Mouse (Mus musculus) lung, embryonic 16.5 days (tissue): ENCODE results near the gene Prmt7. TPM values are rescaled to one million over a fixed set of nuclear protein-coding genes. Genes with fewer than 3 reads are reported as not detected.

Experiments used
- ATAC-seq: fragments of 200-750 bp; cut with Nextera tagmentation; 2 replicates; pipeline ENCODE4 v1.8.0; 2017; ENCODE audit warnings: low read depth, mild to moderate bottlenecking, moderate library complexity
- H3K27ac ChIP-seq: fragments of 300-500 bp; sonication (generic); 2 replicates; pipeline ENCODE4 v1.5.1; 2014; ENCODE audit warnings: mild to moderate bottlenecking, control low read depth, low read length
- H3K27me3 ChIP-seq: fragments of 300-500 bp; sonication (generic); 2 replicates; pipeline ENCODE4 v1.6.1; 2014; ENCODE audit warnings: low read depth, low read length, mixed read lengths; ENCODE audit not compliant: control insufficient read depth, insufficient read depth
- H3K36me3 ChIP-seq: fragments of 300-500 bp; sonication (generic); 2 replicates; pipeline ENCODE4 v1.6.1; 2014; ENCODE audit warnings: low read length; ENCODE audit not compliant: control insufficient read depth, insufficient read depth
- H3K4me1 ChIP-seq: fragments of 300-500 bp; sonication (generic); replicated peaks from 2 replicates; pipeline ENCODE4 v1.6.1; 2014; ENCODE audit warnings: low read length, mixed read lengths; ENCODE audit not compliant: control insufficient read depth, insufficient read depth
- H3K4me2 ChIP-seq: fragments of 300-500 bp; sonication (generic); 2 replicates; pipeline ENCODE4 v1.6.1; 2014; ENCODE audit warnings: low read depth, low read length, control low read depth
- H3K4me3 ChIP-seq: fragments of 300-500 bp; sonication (generic); 2 replicates; pipeline ENCODE4 v1.5.1; 2014; ENCODE audit warnings: mild to moderate bottlenecking, low read length, control low read depth
- H3K9ac ChIP-seq: fragments of 300-500 bp; sonication (generic); 2 replicates; pipeline ENCODE4 v1.6.1; 2014; ENCODE audit warnings: low read length, control low read depth
- H3K9me3 ChIP-seq: fragments of 300-500 bp; sonication (generic); 2 replicates; pipeline ENCODE4 v1.6.1; 2016; ENCODE audit warnings: low read length; ENCODE audit not compliant: control insufficient read depth
- WGBS: fragments of 180-500 bp; shearing (Covaris S2); extraction: QIAGEN DNeasy Blood & Tissue Kit; methylation state at CpG from one replicate; pipeline ENCODE4 v1.1.7; 2014; 5-methylcytosine and 5-hydroxymethylcytosine counted together
- polyA plus RNA-seq: library from polyadenylated mRNA; unstranded; fragments of >200 nt; fragmentation: Nextera tagmentation; extraction: Ambion mirVana; gene quantifications from 2 replicates; pipeline ENCODE4 v1.2.1, GENCODE M21; 2015

The Prmt7 gene
- polyA plus RNA-seq, 1 experiment from 2014 or later: 42.0 TPM

DNA sequence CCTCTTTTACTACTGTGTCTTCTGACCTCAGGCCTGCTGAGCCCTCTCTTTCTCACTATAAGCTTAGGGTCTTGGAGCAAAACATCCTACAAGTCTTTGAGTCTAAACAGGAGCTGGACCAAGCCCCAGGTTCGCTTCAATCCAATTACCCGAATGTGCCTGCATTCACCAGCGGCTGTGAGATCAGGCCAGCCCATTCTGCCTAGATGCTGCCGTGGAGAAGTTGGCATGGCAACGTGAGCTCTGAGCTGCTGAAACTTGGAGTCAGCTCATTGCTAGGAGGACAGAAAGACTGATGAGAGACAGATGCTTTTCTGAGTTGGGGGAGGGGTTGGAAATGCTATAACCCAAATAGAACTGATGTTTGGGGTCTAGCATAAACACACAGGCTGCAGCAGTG, 60.1 kb downstream of the Prmt7 start:
- Histone ChIP-seq H3K4me2 (no peak overlapping the region), H3K27ac (no peak overlapping the region), H3K36me3 (no peaks in the 10 kb centered on the region), H3K4me1 (peaks cover 5% of the 10 kb centered on the region; the same call in 1 of the 2 replicates), H3K4me3 (no peak overlapping the region), H3K9ac (no peak overlapping the region), H3K9me3 (no peaks in the 10 kb centered on the region), H3K27me3 (no peaks in the 10 kb centered on the region)
- ATAC-seq: no peak
- WGBS: 27% methylated on average over 5 of the region's 5 CpGs

DNA sequence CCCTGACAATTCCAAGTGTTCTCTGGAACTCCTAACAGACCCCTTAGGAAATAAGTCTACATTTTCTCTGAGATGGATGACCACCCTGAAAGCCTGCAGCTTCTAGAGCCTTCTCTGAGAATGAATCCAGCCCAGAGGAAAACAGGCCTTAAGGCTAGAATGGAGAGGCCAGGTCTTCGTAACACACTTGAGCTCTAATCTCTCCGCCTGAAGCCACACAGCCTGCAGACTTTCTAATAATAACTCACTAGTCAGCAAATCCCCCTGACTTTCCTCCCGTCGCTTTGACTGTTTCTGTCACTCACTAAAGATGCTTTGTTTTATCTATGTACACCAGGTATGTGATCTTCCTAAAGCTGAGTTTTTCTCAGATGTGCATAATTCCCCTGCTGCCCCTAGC, 60.6 kb downstream of the Prmt7 start:
- Histone ChIP-seq H3K36me3 (no peaks in the 10 kb centered on the region), H3K4me3 (no peak overlapping the region), H3K27me3 (no peaks in the 10 kb centered on the region), H3K9ac (no peak overlapping the region), H3K4me1 (peaks cover 5% of the 10 kb centered on the region; the same call in 1 of the 2 replicates), H3K4me2 (no peak overlapping the region), H3K9me3 (no peaks in the 10 kb centered on the region), H3K27ac (no peak overlapping the region)
- ATAC-seq: no peak
- 39% methylated on average over 4 of the region's 4 CpGs for WGBS

DNA sequence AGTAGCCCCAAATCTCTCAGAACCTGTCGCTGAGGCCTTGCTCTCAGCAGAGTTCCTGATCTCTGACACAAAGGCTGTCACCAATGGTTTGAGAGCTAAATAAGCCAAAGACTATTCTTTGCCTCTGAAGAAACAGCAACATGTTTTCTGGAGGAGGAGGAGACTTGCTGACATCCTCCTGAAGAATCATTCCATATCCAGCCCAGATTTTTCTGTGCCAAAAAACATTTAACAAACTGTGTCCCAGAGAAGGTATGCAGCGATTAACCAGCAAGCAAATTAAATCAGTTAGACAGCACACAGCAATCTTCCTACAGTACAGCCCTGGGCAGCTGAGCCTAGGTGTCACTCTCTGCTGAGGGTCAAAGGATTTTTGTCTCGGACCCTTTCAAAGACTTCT, 62.7 kb downstream of the Prmt7 start:
- H3K9me3 ChIP-seq: no peaks in the 10 kb centered on the region
- no peaks in the 10 kb centered on the region for H3K36me3 ChIP-seq
- H3K4me3 ChIP-seq: no peak overlapping the region
- H3K4me2 ChIP-seq: no peak overlapping the region
- H3K27me3 ChIP-seq: no peaks in the 10 kb centered on the region
- no peak overlapping the region for H3K9ac ChIP-seq
- ATAC-seq: no peak
- no peak overlapping the region for H3K27ac ChIP-seq
- 77% methylated on average over 3 of the region's 3 CpGs for WGBS
- peaks cover 5% of the 10 kb centered on the region; the same call in 1 of the 2 replicates for H3K4me1 ChIP-seq

DNA sequence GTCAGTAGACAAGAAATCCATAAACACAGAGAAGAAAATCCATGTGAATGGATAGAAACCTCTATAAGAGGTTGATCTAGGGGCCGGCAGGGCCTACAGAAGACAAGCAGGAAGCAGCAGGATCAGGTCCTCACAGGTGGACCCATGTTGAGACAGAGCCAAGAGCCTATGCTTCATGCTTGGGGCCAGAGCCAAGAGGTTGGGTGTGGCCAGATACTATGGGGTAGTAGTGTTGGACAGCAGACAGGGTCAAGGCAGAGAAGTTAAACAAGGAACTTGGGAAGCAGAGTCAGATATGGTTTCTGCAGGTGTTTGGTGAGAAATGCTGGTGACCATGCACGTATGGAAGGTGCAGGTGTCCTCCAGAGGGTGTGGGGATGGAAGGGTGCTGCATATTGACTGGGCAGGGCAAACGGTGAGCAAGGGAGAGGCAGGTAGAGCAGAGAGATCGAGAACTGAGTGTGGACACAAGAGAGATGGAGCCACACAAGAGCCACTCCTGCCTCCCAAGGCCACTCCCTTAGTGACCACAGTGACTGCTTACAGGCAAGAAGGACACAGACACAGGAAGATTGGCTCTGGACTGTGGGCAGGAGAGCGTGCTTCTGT, 66.1 kb downstream of the Prmt7 start:
- H3K36me3 ChIP-seq: no peaks in the 10 kb centered on the region
- no peaks in the 10 kb centered on the region for H3K4me1 ChIP-seq
- 78% methylated on average over 5 of the region's 5 CpGs for WGBS
- H3K9ac ChIP-seq: no peak overlapping the region
- no peak overlapping the region for H3K27ac ChIP-seq
- no peaks in the 10 kb centered on the region for H3K27me3 ChIP-seq
- no peak for ATAC-seq
- no peaks in the 10 kb centered on the region for H3K9me3 ChIP-seq
- H3K4me2 ChIP-seq: no peak overlapping the region
- no peak overlapping the region for H3K4me3 ChIP-seq

DNA sequence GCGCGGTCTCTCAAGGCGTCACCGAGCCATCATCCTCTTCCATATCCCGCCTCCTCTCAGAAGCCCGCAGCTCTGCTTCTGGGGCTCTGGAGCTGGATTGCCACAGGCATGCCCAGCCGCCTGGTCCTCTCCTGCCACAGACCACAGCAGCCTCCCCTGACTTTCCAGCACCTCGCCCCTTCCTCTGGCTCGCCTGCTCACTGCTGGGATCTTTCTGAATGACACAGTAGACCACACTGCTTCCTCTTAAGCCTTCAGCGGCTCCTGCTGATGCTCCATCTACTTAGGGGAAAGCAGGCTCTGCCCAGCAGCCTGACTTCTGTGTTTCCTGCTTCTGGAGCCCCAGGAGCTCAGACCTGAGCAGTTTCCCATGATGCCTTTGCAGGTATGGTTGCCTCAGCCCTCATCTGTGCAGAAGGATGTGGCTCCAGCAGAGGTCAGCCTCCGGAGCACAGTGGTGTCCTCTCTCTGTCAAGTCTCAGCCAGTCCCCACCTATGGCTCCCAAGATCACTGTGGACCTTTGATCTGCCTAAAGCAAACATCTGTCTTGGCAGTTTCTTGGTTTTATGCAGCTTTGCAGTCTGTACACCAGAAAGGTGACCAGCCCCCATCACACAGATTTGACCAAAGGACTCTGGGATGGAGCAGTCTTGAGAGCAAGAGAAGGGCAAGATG, 67.8 kb downstream of the Prmt7 start:
- no peak overlapping the region for H3K27ac ChIP-seq
- H3K27me3 ChIP-seq: no peaks in the 10 kb centered on the region
- H3K36me3 ChIP-seq: no peaks in the 10 kb centered on the region
- H3K4me2 ChIP-seq: no peak overlapping the region
- H3K9ac ChIP-seq: no peak overlapping the region
- 74% methylated on average over 11 of the region's 11 CpGs for WGBS
- H3K4me3 ChIP-seq: no peak overlapping the region
- ATAC-seq: no peak
- H3K4me1 ChIP-seq: no peaks in the 10 kb centered on the region
- H3K9me3 ChIP-seq: no peaks in the 10 kb centered on the region

DNA sequence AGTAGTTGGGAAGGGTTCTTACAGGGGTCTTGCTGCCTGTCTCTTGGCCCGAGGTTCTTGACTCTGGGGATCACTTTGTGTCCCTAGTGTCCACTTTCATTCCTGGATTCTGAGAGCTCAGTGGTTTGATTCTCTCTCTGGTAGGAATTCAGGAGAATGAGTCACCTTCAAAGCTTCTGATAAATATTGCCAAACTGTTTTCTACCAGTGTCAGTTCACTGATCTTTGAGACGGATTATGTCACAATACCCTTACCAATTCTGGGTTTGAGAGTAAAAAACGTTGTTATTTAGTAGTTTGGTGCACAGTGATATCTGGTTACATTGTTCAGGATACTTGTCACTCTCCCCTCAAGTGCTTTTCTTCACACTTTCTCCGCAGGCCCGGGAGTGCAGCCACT, 69.4 kb downstream of the Prmt7 start:
- no peak overlapping the region for H3K27ac ChIP-seq
- no peak overlapping the region for H3K4me3 ChIP-seq
- H3K9ac ChIP-seq: no peak overlapping the region
- H3K4me2 ChIP-seq: no peak overlapping the region
- ATAC-seq: no peak
- H3K4me1 ChIP-seq: no peaks in the 10 kb centered on the region
- WGBS: 34% methylated on average over 5 of the region's 5 CpGs
- no peaks in the 10 kb centered on the region for H3K36me3 ChIP-seq
- H3K9me3 ChIP-seq: no peaks in the 10 kb centered on the region
- H3K27me3 ChIP-seq: no peaks in the 10 kb centered on the region

DNA sequence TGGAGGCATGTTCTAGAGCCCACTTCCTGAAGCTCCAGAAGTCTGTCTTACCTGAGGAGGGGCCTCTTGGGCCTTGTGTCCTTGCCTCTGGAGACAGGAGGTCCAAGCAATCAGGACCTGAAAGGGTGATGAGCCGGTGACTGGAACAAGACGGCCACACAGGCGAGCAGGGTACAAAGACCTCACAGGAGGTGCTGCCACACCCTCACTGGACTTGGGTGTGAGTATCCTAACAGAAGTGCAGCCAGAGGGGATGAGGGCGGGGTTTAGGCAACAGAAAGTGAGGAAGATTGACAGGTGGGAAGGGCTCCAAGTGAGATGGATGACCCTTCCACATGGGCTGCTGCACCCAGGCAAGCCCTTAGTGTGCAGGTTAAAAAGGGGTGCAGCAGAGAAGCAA, 70.1 kb downstream of the Prmt7 start:
- Histone ChIP-seq H3K9ac (no peak overlapping the region), H3K27me3 (no peaks in the 10 kb centered on the region), H3K4me1 (no peaks in the 10 kb centered on the region), H3K4me3 (no peak overlapping the region), H3K36me3 (no peaks in the 10 kb centered on the region), H3K4me2 (no peak overlapping the region), H3K9me3 (no peaks in the 10 kb centered on the region), H3K27ac (no peak overlapping the region)
- no peak; the same call in 1 of the 2 replicates for ATAC-seq
- WGBS: 39% methylated on average over 4 of the region's 4 CpGs

DNA sequence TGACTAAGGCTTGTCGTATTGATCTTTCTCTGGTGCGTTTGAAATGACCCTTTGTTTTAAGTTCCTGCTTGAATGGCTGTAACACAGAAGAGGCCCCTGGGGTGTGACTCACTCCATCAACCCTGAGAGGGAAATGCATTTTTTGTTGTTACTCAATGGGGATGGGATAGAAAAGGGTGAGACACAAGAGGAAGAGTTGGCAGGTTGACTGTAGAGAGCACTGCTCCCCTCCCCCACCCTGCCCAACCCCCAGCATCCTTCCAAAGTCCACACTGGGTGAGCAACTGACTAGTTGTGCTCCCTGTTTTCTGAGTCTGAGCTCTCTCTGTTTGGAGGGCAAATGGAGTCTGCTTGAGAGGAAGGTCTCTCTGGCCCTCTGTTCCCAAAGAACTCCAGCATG, 76.7 kb downstream of the Prmt7 start:
- H3K27ac ChIP-seq: no peak overlapping the region
- WGBS: 21% methylated on average over 2 of the region's 2 CpGs
- ATAC-seq: no peak

DNA sequence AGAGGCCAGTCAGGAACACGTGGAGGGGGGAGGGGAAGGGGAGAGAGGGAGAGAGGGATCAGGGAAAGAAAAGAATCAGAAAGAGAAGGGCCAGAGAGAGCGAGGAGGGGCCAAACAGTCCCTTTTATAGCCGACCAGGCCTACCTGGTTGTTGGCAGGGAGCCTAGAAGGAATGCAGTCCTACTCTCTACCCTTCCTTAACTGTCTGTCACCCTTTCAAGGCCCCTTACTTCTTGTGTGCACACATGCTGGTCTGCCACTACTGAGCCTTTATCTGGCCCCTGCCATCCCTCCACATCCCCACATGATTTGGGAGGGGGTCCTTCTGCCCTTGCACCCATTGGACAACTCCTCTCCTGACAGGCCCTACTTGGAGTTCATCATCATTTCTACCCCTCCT, 78.0 kb downstream of the Prmt7 start:
- no peaks in the 10 kb centered on the region for H3K4me1 ChIP-seq
- no peaks in the 10 kb centered on the region for H3K27me3 ChIP-seq
- H3K27ac ChIP-seq: no peak overlapping the region
- H3K9me3 ChIP-seq: no peaks in the 10 kb centered on the region
- no peak overlapping the region for H3K4me2 ChIP-seq
- no peaks in the 10 kb centered on the region for H3K36me3 ChIP-seq
- no peak for ATAC-seq
- 7% methylated on average over 2 of the region's 3 CpGs for WGBS
- H3K4me3 ChIP-seq: no peak overlapping the region
- H3K9ac ChIP-seq: no peak overlapping the region

More for the DNA sequence above, 76.7 kb downstream of the Prmt7 start:
- H3K36me3 ChIP-seq: no peaks in the 10 kb centered on the region
- no peak overlapping the region for H3K4me2 ChIP-seq
- no peaks in the 10 kb centered on the region for H3K9me3 ChIP-seq
- no peak overlapping the region for H3K4me3 ChIP-seq
- no peaks in the 10 kb centered on the region for H3K4me1 ChIP-seq
- no peaks in the 10 kb centered on the region for H3K27me3 ChIP-seq
- no peak overlapping the region for H3K9ac ChIP-seq
